Mouse (Mus musculus) kidney, adult 2 months (tissue): ENCODE results near the gene Etv2.
A peak's percentile ranks its signal among the peaks of the same experiment; 100 is the strongest.

Experiments
- CTCF ChIP-seq: fragments of 200-500 bp; conservative IDR thresholded peaks from 2 replicates; pipeline ENCODE4 v1.5.1; 2011; ENCODE audit warnings: low read depth, mild to moderate bottlenecking, control low read depth, low read length, moderate library complexity, mixed read lengths; ENCODE audit not compliant: insufficient read depth, insufficient read length
- POLR2A ChIP-seq: fragments of 200-500 bp; IDR thresholded peaks from one replicate; pipeline ENCODE4 v1.6.1; 2011; ENCODE audit warnings: low read depth, low read length, control low read depth

GRCm38 (mm10) chr7:30613529-30614112, 22.0 kb downstream of the Etv2 start:
- peak; percentile 62 for TF ChIP-seq CTCF
- TF ChIP-seq POLR2A, result no peak
